In the genomic region with DNA sequence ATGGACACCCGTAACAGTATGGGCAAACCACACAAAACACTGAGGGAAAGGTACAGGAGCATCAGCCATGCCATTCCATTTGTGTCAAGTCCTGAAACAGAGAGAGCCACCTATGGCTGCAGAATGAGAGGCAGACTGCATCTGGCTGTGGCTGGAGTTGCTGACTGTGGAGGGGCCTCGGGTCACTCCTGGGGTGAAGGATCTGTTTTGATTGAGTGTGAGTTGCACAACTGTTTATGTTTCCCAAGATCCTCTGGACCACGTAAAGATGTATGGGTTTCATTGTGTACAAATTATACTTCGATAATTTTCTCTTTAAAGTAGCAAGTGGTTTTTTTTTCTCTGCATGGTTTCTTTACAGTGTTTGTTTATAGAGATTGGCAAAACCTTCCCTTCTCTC, we compare ENCODE assay signal across 26 mouse cellular contexts. TPM values are rescaled to one million over a fixed set of nuclear protein-coding genes. Genes with fewer than 3 reads are reported as not detected.
DNase-seq lines count a peak whose midpoint lies in the region; ATAC-seq lines count a peak whose summit lies in the region.
"Had no signal": no experiment of that assay in that cellular context is flagged by ENCODE, and none has a peak within 500 bp of the region (broad histone marks: within the 10 kb centered on the region; RNA-seq: fewer than 3 reads in every experiment).

No protein-coding gene starts in this region.

- H3K9ac ChIP-seq in heart, embryonic 11.5 days (ENCODE audit: low read depth, low read length): no peak overlapping the region
- H3K9ac ChIP-seq in lung, embryonic 15.5 days: no peak overlapping the region
- no peak overlapping the region for H3K9ac ChIP-seq in midbrain, embryonic 11.5 days (ENCODE audit: low read length)
- H3K9ac ChIP-seq: embryonic facial prominence, embryonic 13.5 days; embryonic facial prominence, embryonic 15.5 days; forebrain, embryonic 12.5 days had no signal

- no peak overlapping the region for H3K4me2 ChIP-seq in heart, embryonic 11.5 days
- H3K4me2 ChIP-seq in lung, embryonic 15.5 days: no peak overlapping the region
- H3K4me2 ChIP-seq in midbrain, embryonic 11.5 days: no peak overlapping the region
- H3K4me2 ChIP-seq: embryonic facial prominence, embryonic 13.5 days; embryonic facial prominence, embryonic 15.5 days; forebrain, embryonic 12.5 days had no signal

- H3K27me3 ChIP-seq in heart, embryonic 11.5 days (ENCODE audit: control insufficient read depth, insufficient read depth, low read length): peaks cover 3% of the 10 kb centered on the region
- H3K27me3 ChIP-seq in lung, embryonic 15.5 days: peaks cover 6% of the 10 kb centered on the region; the same call in 1 of the 2 replicates
- no peaks in the 10 kb centered on the region for H3K27me3 ChIP-seq in midbrain, embryonic 11.5 days (ENCODE audit: control insufficient read depth, insufficient read depth, low read length)

- no peaks in the 10 kb centered on the region for H3K4me1 ChIP-seq in heart, embryonic 11.5 days (ENCODE audit: control insufficient read depth, insufficient read depth, low read length)
- H3K4me1 ChIP-seq in lung, embryonic 15.5 days: peaks cover 8% of the 10 kb centered on the region; the same call in 1 of the 2 replicates
- H3K4me1 ChIP-seq in midbrain, embryonic 11.5 days (ENCODE audit: control insufficient read depth, insufficient read depth, low read length): no peaks in the 10 kb centered on the region
- H3K4me1 ChIP-seq: embryonic facial prominence, embryonic 13.5 days; embryonic facial prominence, embryonic 15.5 days; forebrain, embryonic 12.5 days had no signal

- H3K4me3 ChIP-seq in heart, embryonic 11.5 days (ENCODE audit: low read depth, low read length): no peak overlapping the region
- H3K4me3 ChIP-seq in lung, embryonic 15.5 days: no peak overlapping the region
- no peak overlapping the region for H3K4me3 ChIP-seq in midbrain, embryonic 11.5 days (ENCODE audit: low read depth, low read length)
- H3K4me3 ChIP-seq: embryonic facial prominence, embryonic 13.5 days; embryonic facial prominence, embryonic 15.5 days; erythroblast, embryonic 14.5 days; forebrain, embryonic 10.5 days; forebrain, embryonic 12.5 days had no signal

- H3K27ac ChIP-seq in heart, embryonic 11.5 days (ENCODE audit: low read depth, low read length): no peak overlapping the region
- H3K27ac ChIP-seq in lung, embryonic 15.5 days: peak overlapping the region; percentile 36
- H3K27ac ChIP-seq in midbrain, embryonic 11.5 days (ENCODE audit: low read depth, low read length): no peak overlapping the region
- H3K27ac ChIP-seq: embryonic facial prominence, embryonic 13.5 days; embryonic facial prominence, embryonic 15.5 days; forebrain, embryonic 10.5 days; forebrain, embryonic 12.5 days had no signal

- no peak for ATAC-seq in heart, embryonic 11.5 days (replicated peaks; ENCODE audit: insufficient number of reproducible peaks, low FRiP score, low TSS enrichment)
- peak; percentile 59; the same call in 1 of the 2 replicates for ATAC-seq in lung, embryonic 15.5 days (ENCODE audit: borderline replicate concordance, extremely low read depth, low FRiP score, low TSS enrichment)
- ATAC-seq in midbrain, embryonic 11.5 days (ENCODE audit: low FRiP score): no peak
- ATAC-seq: CD4-positive, CD25-positive, alpha-beta regulatory T cell, adult 4 months; forebrain, embryonic 14.5 days had no signal

- H3K9me3 ChIP-seq in heart, embryonic 11.5 days (replicated peaks; ENCODE audit: control insufficient read depth, low read length): no peaks in the 10 kb centered on the region
- no peaks in the 10 kb centered on the region for H3K9me3 ChIP-seq in lung, embryonic 15.5 days
- no peaks in the 10 kb centered on the region for H3K9me3 ChIP-seq in midbrain, embryonic 11.5 days (ENCODE audit: control insufficient read depth, low read length)
- H3K9me3 ChIP-seq: embryonic facial prominence, embryonic 13.5 days; embryonic facial prominence, embryonic 15.5 days; forebrain, embryonic 10.5 days; forebrain, embryonic 12.5 days had no signal

- 72% methylated on average over 4 of the region's 4 CpGs for WGBS in heart, embryonic 11.5 days (ENCODE audit: insufficient replicate concordance)
- 32% methylated on average over 4 of the region's 4 CpGs for WGBS in lung, embryonic 15.5 days
- WGBS in midbrain, embryonic 11.5 days: 78% methylated on average over 4 of the region's 4 CpGs

- DNase-seq in heart, adult 11 months: peak; percentile 42
- DNase-seq in lung, postnatal 10 days: no peak
- DNase-seq in testis, postnatal 10 days (ENCODE audit: low spot score): peak; percentile 25
- no peak for DNase-seq in testis, postnatal 14 days (ENCODE audit: low spot score)
- DNase-seq in midbrain, embryonic 11.5 days (ENCODE audit: low spot score, missing footprints): no peak
- DNase-seq: adrenal gland, adult 2 months; adrenal gland, postnatal 10 days; adrenal gland, postnatal 25 days; B cell, adult 2 months; cerebellum, adult 11 months; cerebellum, adult 18-20 months; cerebellum, adult 8-10 months; cerebellum, adult 9-11 months; cerebellum, postnatal 14 days; cerebellum, postnatal 36 days; embryo, embryonic 11 days had no signal

- H3K36me3 ChIP-seq in heart, embryonic 11.5 days (ENCODE audit: control insufficient read depth, insufficient read depth, low read length): no peaks in the 10 kb centered on the region
- H3K36me3 ChIP-seq in lung, embryonic 15.5 days: no peaks in the 10 kb centered on the region
- H3K36me3 ChIP-seq in midbrain, embryonic 11.5 days (ENCODE audit: control insufficient read depth, insufficient read depth, low read length): no peaks in the 10 kb centered on the region
- H3K36me3 ChIP-seq: embryonic facial prominence, embryonic 13.5 days; embryonic facial prominence, embryonic 15.5 days; forebrain, embryonic 10.5 days; forebrain, embryonic 12.5 days; G1E had no signal

RNA-seq across cellular contexts. Expression of a gene that starts 20.6 kb away (rescaled TPM):
- polyA plus RNA-seq in heart, embryonic 11.5 days (2014; fragmentation: Nextera tagmentation; extraction: Ambion mirVana): 0.93 and 1.0 TPM in 2 replicates
- 4.5 and 5.0 TPM in 2 replicates for polyA plus RNA-seq in lung, embryonic 15.5 days (2015; fragmentation: Nextera tagmentation; extraction: Ambion mirVana)
- polyA plus RNA-seq in midbrain, embryonic 11.5 days (2014; fragmentation: Nextera tagmentation; extraction: Ambion mirVana): 0.34 and 0.87 TPM in 2 replicates
- polyA plus RNA-seq: G1E had no signal

Comparison
In these comparisons a context has a peak if more than half of its experiments do, and no peak if none do; other contexts are left out.
1. DNase-seq: peak in heart, adult 11 months (single experiment) and testis, postnatal 10 days (single experiment); none in lung, postnatal 10 days (single experiment), testis, postnatal 14 days (single experiment) and midbrain, embryonic 11.5 days (single experiment).